Mouse (Mus musculus) limb, embryonic 14.5 days (tissue): Measurements from ENCODE around the gene Tlcd2. TPM values are rescaled to one million over a fixed set of nuclear protein-coding genes. Genes with fewer than 3 reads are reported as not detected.

Experiments used
- ATAC-seq: fragments of 200-750 bp; cut with Nextera tagmentation; 2 replicates; pipeline ENCODE4 v1.8.0; 2017; ENCODE audit warnings: low read depth, moderate number of reproducible peaks, moderate TSS enrichment; ENCODE audit not compliant: low FRiP score
- DNase-seq: peaks from one replicate; pipeline ENCODE4 v3.0.0-alpha.2; 2015; ENCODE audit warnings: low spot score
- H3K27ac ChIP-seq: fragments of 300-500 bp; sonication (generic); replicated peaks from 2 replicates; pipeline ENCODE4 v1.5.1; 2014; ENCODE audit warnings: low read depth, mild to moderate bottlenecking, low read length, moderate library complexity, mixed read lengths
- H3K27me3 ChIP-seq: fragments of 300-500 bp; sonication (generic); 2 replicates; pipeline ENCODE4 v1.6.1; 2014; ENCODE audit warnings: low read length, mixed read lengths; ENCODE audit not compliant: control insufficient read depth, insufficient read depth
- H3K36me3 ChIP-seq: fragments of 300-500 bp; sonication (generic); 2 replicates; pipeline ENCODE4 v1.6.1; 2014; ENCODE audit warnings: mild to moderate bottlenecking, low read length, moderate library complexity, mixed read lengths; ENCODE audit not compliant: control insufficient read depth, insufficient read depth
- H3K4me1 ChIP-seq: fragments of 300-500 bp; sonication (generic); 2 replicates; pipeline ENCODE4 v1.6.1; 2014; ENCODE audit warnings: antibody characterized with exemption, low read length, mixed read lengths; ENCODE audit not compliant: control insufficient read depth, insufficient read depth
- H3K4me2 ChIP-seq: fragments of 300-500 bp; sonication (generic); replicated peaks from 2 replicates; pipeline ENCODE4 v1.6.1; 2014; ENCODE audit warnings: low read depth, mild to moderate bottlenecking, low read length, moderate library complexity; ENCODE audit not compliant: severe bottlenecking
- H3K4me3 ChIP-seq: fragments of 300-500 bp; sonication (generic); replicated peaks from 2 replicates; pipeline ENCODE4 v1.5.1; 2014; ENCODE audit warnings: low read length
- H3K9ac ChIP-seq: fragments of 300-500 bp; sonication (generic); 2 replicates; pipeline ENCODE4 v1.6.1; 2014; ENCODE audit warnings: mild to moderate bottlenecking, low read depth, low read length, moderate library complexity; ENCODE audit not compliant: severe bottlenecking
- H3K9me3 ChIP-seq: fragments of 300-500 bp; sonication (generic); 2 replicates; pipeline ENCODE4 v1.6.1; 2016; ENCODE audit warnings: low read length; ENCODE audit not compliant: control insufficient read depth
- POLR2A ChIP-seq: fragments of 200-500 bp; IDR thresholded peaks from 2 replicates; pipeline ENCODE4 v1.8.0; 2012; ENCODE audit warnings: inconsistent platforms, mild to moderate bottlenecking, moderate library complexity, borderline replicate concordance; ENCODE audit not compliant: insufficient read depth, insufficient read length; ENCODE audit errors: extremely low read depth
- WGBS: fragments of 180-500 bp; shearing (Covaris S2); extraction: QIAGEN DNeasy Blood & Tissue Kit; methylation state at CpG from one replicate; pipeline ENCODE4 v1.1.7; 2014; 5-methylcytosine and 5-hydroxymethylcytosine counted together
- polyA plus RNA-seq, 2 experiments: library from polyadenylated mRNA; depleted of rRNA in 1 of 2; stranded (reverse) in 1 of 2; unstranded in 1 of 2; fragments of >200 nt; fragmentation: Nextera tagmentation in 1 of 2; extraction: Ambion mirVana in 1 of 2; gene quantifications; 2 replicates each; pipeline versions ENCODE4 v1.2.1 to v1.2.3; 2012 to 2014

Tlcd2 gene
- polyA plus RNA-seq, 2 experiments: 15.0 to 25.2 TPM

GRCm38 (mm10) chr11:75449695-75450094, 11.8 kb upstream of the Tlcd2 start:
- no peak for DNase-seq
- WGBS: 83% methylated on average over 7 of the region's 7 CpGs

GRCm38 (mm10) chr11:75450304-75450908, 11.1 kb upstream of the Tlcd2 start:
- H3K4me1 ChIP-seq: peaks cover 13% of the 10 kb centered on the region
- no peak for ATAC-seq
- H3K27me3 ChIP-seq: no peaks in the 10 kb centered on the region
- no peak overlapping the region for H3K4me3 ChIP-seq
- 86% methylated on average over 8 of the region's 8 CpGs for WGBS
- TF ChIP-seq POLR2A: no peak
- H3K4me2 ChIP-seq: no peak overlapping the region
- H3K9me3 ChIP-seq: no peaks in the 10 kb centered on the region
- 0 out of 2 replicates have a peak overlapping the region, but pooled peaks have one; percentile 14 for H3K9ac ChIP-seq
- DNase-seq: no peak
- H3K36me3 ChIP-seq: peaks cover 42% of the 10 kb centered on the region
- no peak overlapping the region for H3K27ac ChIP-seq

More at GRCm38 (mm10) chr11:75449695-75450094, 11.8 kb upstream of the Tlcd2 start:
- Histone ChIP-seq H3K36me3 (peaks cover 44% of the 10 kb centered on the region), H3K4me2 (no peak overlapping the region), H3K9me3 (no peaks in the 10 kb centered on the region), H3K27me3 (no peaks in the 10 kb centered on the region), H3K4me3 (no peak overlapping the region), H3K27ac (no peak overlapping the region), H3K9ac (no peak overlapping the region), H3K4me1 (peaks cover 9% of the 10 kb centered on the region)
- TF ChIP-seq POLR2A: no peak
- ATAC-seq: no peak

- ATAC-seq (no peak), DNase-seq (no peak)
- no peak overlapping the region for H3K27ac ChIP-seq
- H3K9ac ChIP-seq: 0 out of 2 replicates have a peak overlapping the region, but pooled peaks have one; percentile 14
- WGBS: 88% methylated on average over 15 of the region's 15 CpGs
- TF ChIP-seq POLR2A: no peak
- H3K4me1 ChIP-seq: peaks cover 13% of the 10 kb centered on the region
- H3K4me3 ChIP-seq: no peak overlapping the region
- H3K27me3 ChIP-seq: no peaks in the 10 kb centered on the region
- H3K9me3 ChIP-seq: no peaks in the 10 kb centered on the region
- H3K36me3 ChIP-seq: peaks cover 37% of the 10 kb centered on the region
- H3K4me2 ChIP-seq: no peak overlapping the region
These were observed 10.6 kb upstream of the Tlcd2 start for GRCm38 (mm10) chr11:75450936-75451335.

- WGBS: 90% methylated on average over 8 of the region's 8 CpGs
- Histone ChIP-seq H3K27me3 (no peaks in the 10 kb centered on the region), H3K36me3 (peaks cover 32% of the 10 kb centered on the region), H3K27ac (no peak overlapping the region), H3K4me2 (no peak overlapping the region), H3K4me1 (peaks cover 13% of the 10 kb centered on the region), H3K9ac (no peak overlapping the region), H3K9me3 (no peaks in the 10 kb centered on the region), H3K4me3 (no peak overlapping the region)
- ATAC-seq: no peak
- no peak for TF ChIP-seq POLR2A
- DNase-seq: no peak
These were observed 9.4 kb upstream of the Tlcd2 start for GRCm38 (mm10) chr11:75452081-75452480.

- H3K9ac ChIP-seq: no peak overlapping the region
- DNase-seq: no peak
- 0 out of 2 replicates have a peak overlapping the region, but pooled peaks have one; percentile 95 for H3K4me2 ChIP-seq
- H3K4me1 ChIP-seq: peaks cover 13% of the 10 kb centered on the region
- WGBS: 93% methylated on average over 31 of the region's 31 CpGs
- ATAC-seq: no peak
- no peak overlapping the region for H3K4me3 ChIP-seq
- H3K27ac ChIP-seq: no peak overlapping the region
- no peak for TF ChIP-seq POLR2A
- peaks cover 23% of the 10 kb centered on the region for H3K36me3 ChIP-seq
- no peaks in the 10 kb centered on the region for H3K27me3 ChIP-seq
- no peaks in the 10 kb centered on the region for H3K9me3 ChIP-seq
These were observed 8.5 kb upstream of the Tlcd2 start for GRCm38 (mm10) chr11:75452812-75453557.
